Mouse (Mus musculus): ENCODE results near the gene Pla2g2f. TPM values are rescaled to one million over a fixed set of nuclear protein-coding genes. Genes with fewer than 3 reads are reported as not detected.

Gene Pla2g2f
- polyA plus RNA-seq, 1 experiment from 2014 or later: 0.07 TPM

DNA sequence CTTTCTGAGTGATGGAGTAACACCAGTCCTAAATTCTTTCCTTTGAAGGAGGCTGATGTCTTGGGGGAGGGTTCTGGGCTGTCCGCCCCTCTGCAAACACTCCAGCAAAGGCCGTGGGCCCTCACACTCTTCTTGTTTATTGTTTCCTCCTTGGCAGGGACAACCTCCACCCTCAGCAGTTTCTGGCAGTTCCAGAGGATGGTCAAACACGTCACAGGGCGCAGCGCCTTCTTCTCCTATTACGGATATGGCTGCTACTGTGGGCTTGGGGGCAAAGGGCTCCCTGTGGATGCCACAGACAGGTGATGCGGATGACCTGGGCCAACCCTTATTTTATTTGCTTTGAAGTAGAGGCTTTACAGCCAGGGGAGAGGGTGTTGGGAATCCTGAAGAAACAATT lies 23.3 kb downstream of the Pla2g2f start:
- 0 out of 2 replicates have a peak, but pooled peaks cover 3% of the 10 kb centered on the region for H3K4me1 ChIP-seq (ENCODE audit: control insufficient read depth, insufficient read depth, low read length)
- no peak overlapping the region for H3K4me2 ChIP-seq (ENCODE audit: low read depth, low read length)
- no peaks in the 10 kb centered on the region for H3K9me3 ChIP-seq (replicated peaks; ENCODE audit: control insufficient read depth, low read length)
- 70% methylated on average over 7 of the region's 7 CpGs for WGBS
- no peaks in the 10 kb centered on the region for H3K36me3 ChIP-seq (ENCODE audit: control insufficient read depth, insufficient read depth)
- no peak overlapping the region for H3K9ac ChIP-seq (ENCODE audit: low read length)
- no peak overlapping the region for H3K27ac ChIP-seq (ENCODE audit: low read length)
- H3K27me3 ChIP-seq (ENCODE audit: control insufficient read depth, insufficient read depth, low read length): no peaks in the 10 kb centered on the region; the same call in 1 of the 2 replicates
- H3K4me3 ChIP-seq (ENCODE audit: low read length): no peak overlapping the region
- no peak for ATAC-seq (replicated peaks; ENCODE audit: extremely low read depth, insufficient read depth, low FRiP score)

DNA sequence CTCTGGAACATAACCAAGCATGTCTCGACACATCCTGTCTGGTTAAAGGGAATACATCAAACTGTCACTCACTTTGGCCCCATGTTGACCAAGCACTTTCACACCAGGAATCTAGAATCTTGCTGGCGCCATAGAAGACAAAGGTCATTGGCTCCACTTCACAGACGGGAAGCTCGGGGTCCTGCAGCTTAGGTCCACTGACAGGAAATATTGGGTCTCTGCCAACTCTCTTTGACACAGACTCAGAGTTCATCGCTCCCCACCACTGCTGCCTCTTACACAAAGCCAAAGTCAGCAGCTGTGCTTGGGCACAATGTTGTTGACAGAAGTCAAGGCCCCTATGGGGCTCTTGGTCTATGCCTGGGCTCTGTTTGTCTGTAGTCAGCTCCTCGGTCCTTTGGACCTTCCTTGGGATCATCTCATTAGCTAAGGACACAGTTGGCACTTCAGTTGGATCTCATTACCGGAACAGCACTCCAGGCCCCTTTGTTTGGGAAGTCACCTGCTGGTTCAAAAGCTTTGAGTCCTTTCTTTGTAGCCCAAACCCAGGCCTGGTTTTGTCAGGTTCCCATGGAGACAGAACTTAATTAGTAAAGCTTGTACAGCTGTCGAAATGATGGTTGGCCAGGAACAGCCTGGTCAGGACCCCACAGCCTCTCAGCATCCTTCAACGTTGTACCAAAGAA lies 28.3 kb downstream of the Pla2g2f start:
- Histone ChIP-seq H3K9me3 (replicated peaks; ENCODE audit: control insufficient read depth, low read length) (no peaks in the 10 kb centered on the region), H3K4me3 (ENCODE audit: low read length) (no peak overlapping the region), H3K27me3 (ENCODE audit: control insufficient read depth, insufficient read depth, low read length) (peaks cover 2% of the 10 kb centered on the region; the same call in 1 of the 2 replicates), H3K9ac (ENCODE audit: low read length) (no peak overlapping the region), H3K4me2 (ENCODE audit: low read depth, low read length) (no peak overlapping the region), H3K27ac (ENCODE audit: low read length) (peak overlapping the region; percentile 35; the same call in 1 of the 2 replicates), H3K4me1 (ENCODE audit: control insufficient read depth, insufficient read depth, low read length) (peaks cover 14% of the 10 kb centered on the region), H3K36me3 (ENCODE audit: control insufficient read depth, insufficient read depth) (no peaks in the 10 kb centered on the region)
- 40% methylated on average over 9 of the region's 9 CpGs for WGBS
- ATAC-seq (replicated peaks; ENCODE audit: extremely low read depth, insufficient read depth, low FRiP score): peak; percentile 62

DNA sequence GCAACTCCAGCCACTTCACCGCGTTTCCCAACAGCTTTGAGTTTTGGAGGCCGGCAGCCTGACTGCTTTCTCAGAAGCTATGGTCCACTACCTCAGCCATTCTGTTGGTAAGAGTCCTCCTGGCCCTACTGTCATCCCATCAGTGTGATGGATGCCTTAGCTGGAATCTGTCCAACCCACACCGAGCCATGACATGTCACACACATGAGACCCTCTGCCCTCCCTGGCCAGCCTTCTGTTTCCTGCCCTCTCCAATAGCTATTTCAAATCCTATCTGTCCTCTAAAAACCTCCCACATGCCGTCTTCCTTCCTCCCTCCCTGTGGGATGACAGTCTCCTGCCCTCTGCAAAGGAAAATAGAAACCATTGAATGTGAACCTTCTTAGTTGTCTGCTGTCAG lies 31.7 kb downstream of the Pla2g2f start:
- H3K27me3 ChIP-seq (ENCODE audit: control insufficient read depth, insufficient read depth, low read length): 0 out of 2 replicates have a peak, but pooled peaks cover 2% of the 10 kb centered on the region
- peaks cover 28% of the 10 kb centered on the region for H3K4me1 ChIP-seq (ENCODE audit: control insufficient read depth, insufficient read depth, low read length)
- WGBS: 59% methylated on average over 5 of the region's 5 CpGs
- no peaks in the 10 kb centered on the region for H3K9me3 ChIP-seq (replicated peaks; ENCODE audit: control insufficient read depth, low read length)
- no peak overlapping the region for H3K4me2 ChIP-seq (ENCODE audit: low read depth, low read length)
- no peak overlapping the region; the same call in 1 of the 2 replicates for H3K9ac ChIP-seq (ENCODE audit: low read length)
- no peak overlapping the region for H3K4me3 ChIP-seq (ENCODE audit: low read length)
- H3K36me3 ChIP-seq (ENCODE audit: control insufficient read depth, insufficient read depth): no peaks in the 10 kb centered on the region
- H3K27ac ChIP-seq (ENCODE audit: low read length): peak overlapping the region; percentile 52
- no peak for ATAC-seq (replicated peaks; ENCODE audit: extremely low read depth, insufficient read depth, low FRiP score)

DNA sequence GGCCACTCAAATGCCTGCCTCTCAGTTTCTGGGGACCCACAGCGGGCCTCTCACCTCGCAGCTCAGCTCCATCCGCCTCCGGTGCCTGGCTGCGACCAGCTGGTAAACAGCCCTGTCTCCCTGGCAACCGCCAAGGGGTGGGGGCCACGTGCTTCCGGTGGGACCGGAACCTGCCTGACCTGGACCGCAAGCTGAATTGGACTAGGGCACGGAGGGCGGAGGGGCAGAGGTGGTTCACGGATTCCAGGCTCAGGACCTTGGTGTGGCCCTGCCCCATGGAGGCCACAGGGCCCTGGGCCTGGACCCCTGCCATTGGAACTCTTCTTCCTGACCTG lies 32.3 kb downstream of the Pla2g2f start:
- peak; percentile 47; the same call in 1 of the 2 replicates for ATAC-seq (replicated peaks; ENCODE audit: extremely low read depth, insufficient read depth, low FRiP score)
- peak overlapping the region; percentile 46; the same call in 1 of the 2 replicates for H3K9ac ChIP-seq (ENCODE audit: low read length)

DNA sequence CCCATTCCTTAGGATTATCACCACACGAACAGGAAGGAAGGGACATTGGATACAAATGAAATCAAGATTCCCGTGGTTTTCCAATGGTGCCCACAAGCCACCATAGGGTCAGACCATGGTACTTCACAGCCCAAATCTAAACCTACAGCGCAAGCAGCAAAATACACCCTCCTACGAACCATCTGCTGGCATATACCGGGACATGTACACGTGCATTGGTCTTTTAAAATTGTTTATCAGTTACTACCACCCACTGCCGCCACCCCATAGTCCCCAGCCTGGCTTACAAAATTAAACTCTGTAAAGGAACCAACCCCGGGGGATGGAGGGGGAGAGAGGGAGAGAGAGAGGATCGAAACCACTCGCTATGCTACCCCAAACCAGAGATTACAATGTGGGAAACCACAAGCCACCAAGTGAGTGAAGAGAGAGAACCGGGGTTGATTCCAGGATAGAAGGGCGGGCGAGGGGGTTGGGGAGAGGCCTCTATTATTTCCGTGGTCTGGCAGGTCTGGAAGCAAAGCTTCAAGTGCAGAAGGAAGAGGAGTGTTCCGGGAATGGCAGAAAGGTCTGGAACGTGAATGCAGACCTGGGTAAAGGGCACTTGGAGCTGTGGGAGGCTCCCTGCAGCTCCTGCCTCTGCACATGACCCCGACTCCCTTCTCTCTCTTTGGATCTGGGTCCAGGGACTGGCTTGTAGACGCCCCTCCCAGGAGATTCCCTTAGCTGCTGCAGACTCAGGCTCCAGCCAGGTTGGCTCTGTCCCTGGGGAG lies 32.9 kb downstream of the Pla2g2f start, which contains the start of gene Pla2g2c:
Gene Pla2g2c, plus strand, starts transcription at position 439 of the 773 bp plus-strand sequence.
- 0 out of 2 replicates have a peak, but pooled peaks cover 2% of the 10 kb centered on the region for H3K27me3 ChIP-seq (ENCODE audit: control insufficient read depth, insufficient read depth, low read length)
- H3K9me3 ChIP-seq (replicated peaks; ENCODE audit: control insufficient read depth, low read length): no peaks in the 10 kb centered on the region
- no peaks in the 10 kb centered on the region for H3K36me3 ChIP-seq (ENCODE audit: control insufficient read depth, insufficient read depth)
- WGBS: 41% methylated on average over 18 of the region's 18 CpGs
- H3K9ac ChIP-seq (ENCODE audit: low read length): peak within 1 kb of the TSS; percentile 46; the same call in 1 of the 2 replicates
- H3K4me3 ChIP-seq (ENCODE audit: low read length): peak within 1 kb of the TSS; percentile 20
- peak within 1 kb of the TSS; percentile 71 for H3K27ac ChIP-seq (ENCODE audit: low read length)
- H3K4me1 ChIP-seq (ENCODE audit: control insufficient read depth, insufficient read depth, low read length): peaks cover 28% of the 10 kb centered on the region
- peak within 1 kb of the TSS; percentile 49 for H3K4me2 ChIP-seq (ENCODE audit: low read depth, low read length)
- no peak for ATAC-seq (replicated peaks; ENCODE audit: extremely low read depth, insufficient read depth, low FRiP score)

More for the DNA sequence above, 32.3 kb downstream of the Pla2g2f start:
- 0 out of 2 replicates have a peak, but pooled peaks cover 2% of the 10 kb centered on the region for H3K27me3 ChIP-seq (ENCODE audit: control insufficient read depth, insufficient read depth, low read length)
- no peaks in the 10 kb centered on the region for H3K9me3 ChIP-seq (replicated peaks; ENCODE audit: control insufficient read depth, low read length)
- H3K4me3 ChIP-seq (ENCODE audit: low read length): peak overlapping the region; percentile 20
- WGBS: 6% methylated on average over 12 of the region's 13 CpGs
- peak overlapping the region; percentile 49 for H3K4me2 ChIP-seq (ENCODE audit: low read depth, low read length)
- peaks cover 28% of the 10 kb centered on the region for H3K4me1 ChIP-seq (ENCODE audit: control insufficient read depth, insufficient read depth, low read length)
- H3K27ac ChIP-seq (ENCODE audit: low read length): peak overlapping the region; percentile 71
- H3K36me3 ChIP-seq (ENCODE audit: control insufficient read depth, insufficient read depth): no peaks in the 10 kb centered on the region

DNA sequence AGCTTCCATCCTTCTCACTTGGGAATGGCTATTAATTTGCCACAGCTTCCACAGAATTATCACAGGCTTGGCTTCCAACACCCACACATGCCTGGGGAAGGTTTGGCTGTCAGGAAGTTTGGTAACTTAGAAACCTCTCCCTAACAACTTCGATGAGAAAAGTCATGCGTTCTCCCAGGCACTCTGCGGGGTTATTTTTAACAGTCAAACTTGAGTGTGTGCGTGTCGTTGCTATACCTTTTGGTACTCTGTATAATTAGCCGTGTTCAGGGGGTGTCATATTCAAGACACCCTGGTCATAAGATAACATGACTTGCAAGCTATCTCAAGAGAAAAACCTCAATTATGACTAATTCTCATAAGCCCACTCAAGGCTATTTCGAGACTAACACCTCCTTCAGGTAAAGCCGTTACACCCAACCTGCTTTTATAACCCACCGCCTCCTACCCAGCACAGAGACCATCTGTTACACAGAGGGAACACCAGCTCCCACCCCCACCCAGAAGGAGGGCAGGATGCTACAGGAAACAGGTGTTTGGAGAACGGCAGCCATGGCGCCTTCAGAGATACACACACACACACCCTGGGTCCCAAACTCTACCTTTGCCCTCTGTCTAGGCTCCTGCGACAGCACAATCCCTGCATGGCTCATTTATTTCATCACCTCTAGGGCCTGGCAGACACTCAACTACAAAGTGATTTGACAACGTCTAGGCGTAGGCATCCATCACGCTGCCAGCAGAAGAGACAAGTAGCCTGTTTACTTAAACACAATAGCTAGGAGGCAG lies 33.7 kb downstream of the Pla2g2f start:
- ATAC-seq (replicated peaks; ENCODE audit: extremely low read depth, insufficient read depth, low FRiP score): 0 out of 2 replicates have a peak, but pooled peaks have one; percentile 30
- H3K9me3 ChIP-seq (replicated peaks; ENCODE audit: control insufficient read depth, low read length): no peaks in the 10 kb centered on the region

DNA sequence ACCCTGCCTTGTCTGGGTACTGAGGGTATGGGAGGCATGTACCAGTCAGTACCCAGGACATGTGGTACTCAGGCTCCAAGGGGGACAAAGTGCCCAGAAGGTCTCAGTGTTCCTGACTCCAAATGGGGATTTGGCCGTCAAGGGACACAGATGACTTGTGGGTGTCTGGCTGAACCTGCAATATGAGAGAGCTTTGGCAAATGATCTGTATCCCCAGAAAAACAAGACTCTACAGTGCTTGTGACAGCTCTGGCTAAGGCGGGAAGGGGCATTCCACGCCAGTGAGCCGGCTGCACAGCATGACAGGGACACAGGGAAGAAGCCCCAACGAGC lies 38.2 kb downstream of the Pla2g2f start:
- Histone ChIP-seq H3K4me3 (ENCODE audit: low read length) (no peak overlapping the region), H3K4me1 (ENCODE audit: control insufficient read depth, insufficient read depth, low read length) (peaks cover 14% of the 10 kb centered on the region), H3K9ac (ENCODE audit: low read length) (no peak overlapping the region), H3K9me3 (replicated peaks; ENCODE audit: control insufficient read depth, low read length) (no peaks in the 10 kb centered on the region), H3K36me3 (ENCODE audit: control insufficient read depth, insufficient read depth) (no peaks in the 10 kb centered on the region), H3K27ac (ENCODE audit: low read length) (no peak overlapping the region), H3K4me2 (ENCODE audit: low read depth, low read length) (no peak overlapping the region), H3K27me3 (ENCODE audit: control insufficient read depth, insufficient read depth, low read length) (no peaks in the 10 kb centered on the region)
- no peak for ATAC-seq (replicated peaks; ENCODE audit: extremely low read depth, insufficient read depth, low FRiP score)
- WGBS: 59% methylated on average over 5 of the region's 5 CpGs

More for the DNA sequence above, 33.7 kb downstream of the Pla2g2f start:
- H3K4me2 ChIP-seq (ENCODE audit: low read depth, low read length): no peak overlapping the region; the same call in 1 of the 2 replicates
- H3K4me3 ChIP-seq (ENCODE audit: low read length): no peak overlapping the region
- 27% methylated on average over 15 of the region's 15 CpGs for WGBS
- no peak overlapping the region for H3K9ac ChIP-seq (ENCODE audit: low read length)
- H3K27ac ChIP-seq (ENCODE audit: low read length): peak overlapping the region; percentile 20; the same call in 1 of the 2 replicates
- H3K4me1 ChIP-seq (ENCODE audit: control insufficient read depth, insufficient read depth, low read length): peaks cover 25% of the 10 kb centered on the region
- no peaks in the 10 kb centered on the region for H3K36me3 ChIP-seq (ENCODE audit: control insufficient read depth, insufficient read depth)
- H3K27me3 ChIP-seq (ENCODE audit: control insufficient read depth, insufficient read depth, low read length): 0 out of 2 replicates have a peak, but pooled peaks cover 2% of the 10 kb centered on the region

DNA sequence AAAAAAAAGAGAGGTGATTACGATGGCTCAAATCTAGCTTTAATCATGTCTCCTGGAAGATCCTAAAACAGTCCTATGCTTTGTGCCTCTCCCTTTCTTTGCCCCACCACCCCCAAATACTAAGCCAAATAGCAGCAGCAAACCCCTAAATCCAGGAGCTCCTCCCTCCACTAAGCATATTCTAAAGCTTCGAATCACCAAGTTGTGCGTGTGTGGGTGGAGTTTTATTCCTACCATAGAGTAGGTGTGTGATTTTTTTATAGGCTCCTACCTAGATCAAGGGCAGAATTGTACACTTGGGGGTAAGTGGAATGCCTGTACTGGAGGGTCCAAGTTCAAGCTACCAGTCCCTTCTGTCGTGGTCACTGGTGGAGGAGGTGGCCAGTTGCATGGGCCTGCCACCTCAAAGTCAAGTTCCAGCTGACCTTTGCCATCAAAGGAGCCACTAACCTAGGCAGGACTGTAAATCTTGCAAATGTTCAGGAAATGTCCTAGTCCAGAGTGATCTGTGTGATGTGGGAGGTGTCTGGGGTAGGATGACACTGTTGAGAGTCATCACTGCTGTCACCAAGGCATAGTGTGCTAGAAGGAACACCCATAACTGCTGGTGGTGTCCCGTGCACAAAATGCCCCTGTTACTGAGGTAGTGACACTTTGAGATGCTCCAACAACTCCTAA lies 38.7 kb downstream of the Pla2g2f start:
- H3K4me1 ChIP-seq (ENCODE audit: control insufficient read depth, insufficient read depth, low read length): peaks cover 9% of the 10 kb centered on the region
- 75% methylated on average over 5 of the region's 5 CpGs for WGBS

More for the DNA sequence above, 38.7 kb downstream of the Pla2g2f start:
- no peak for ATAC-seq (replicated peaks; ENCODE audit: extremely low read depth, insufficient read depth, low FRiP score)
- Histone ChIP-seq H3K9me3 (replicated peaks; ENCODE audit: control insufficient read depth, low read length) (no peaks in the 10 kb centered on the region), H3K27me3 (ENCODE audit: control insufficient read depth, insufficient read depth, low read length) (no peaks in the 10 kb centered on the region), H3K4me2 (ENCODE audit: low read depth, low read length) (no peak overlapping the region), H3K36me3 (ENCODE audit: control insufficient read depth, insufficient read depth) (no peaks in the 10 kb centered on the region), H3K9ac (ENCODE audit: low read length) (no peak overlapping the region), H3K4me3 (ENCODE audit: low read length) (no peak overlapping the region), H3K27ac (ENCODE audit: low read length) (no peak overlapping the region)

Measured in heart, embryonic 16.5 days (tissue).